Mouse (Mus musculus) embryonic fibroblast, embryonic 13.5 days (primary cell): ENCODE measurements around the gene Rnf34.

Experiments
- CTCF ChIP-seq: IDR thresholded peaks from 2 replicates; pipeline ENCODE4 v1.5.1; 2011; ENCODE audit warnings: mild to moderate bottlenecking, control low read depth, low read length, moderate library complexity, borderline replicate concordance; ENCODE audit not compliant: insufficient read depth
- POLR2A ChIP-seq: IDR thresholded peaks from 2 replicates; pipeline ENCODE4 v1.6.1; 2011; ENCODE audit warnings: low read depth, mild to moderate bottlenecking, control low read depth, low read length, moderate library complexity

DNA sequence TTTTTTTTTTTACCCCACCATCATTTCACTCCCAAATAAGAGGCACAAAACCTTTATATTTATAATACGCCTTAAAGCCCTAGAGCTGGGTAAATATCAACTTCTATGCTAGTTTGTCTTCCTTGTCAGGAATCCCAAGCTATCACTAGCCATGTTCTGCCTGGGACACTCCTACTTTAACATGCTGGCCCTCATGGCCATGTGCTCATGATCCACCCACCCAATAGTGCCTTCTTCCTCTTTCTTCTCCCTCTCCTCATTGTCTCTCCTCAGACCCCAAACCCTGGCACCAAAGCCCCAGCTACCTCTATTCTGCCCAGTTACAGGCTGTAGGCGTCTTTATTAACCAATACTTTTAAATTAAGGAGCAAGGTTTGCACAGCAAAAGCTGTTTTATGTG lies 8.7 kb upstream of the Rnf34 start:
- TF ChIP-seq CTCF (no peak), POLR2A (no peak)
